9 mouse cellular contexts compared by ENCODE assay signal in genomic region chr5:129586016-129586415, GRCm38 (mm10). TPM values are rescaled to one million over a fixed set of nuclear protein-coding genes. Genes with fewer than 3 reads are reported as not detected.
DNase-seq lines count a peak whose midpoint lies in the region; ATAC-seq and TF ChIP-seq lines count a peak whose summit lies in the region.
"Had no signal": no experiment of that assay in that cellular context is flagged by ENCODE, and none has a peak within 500 bp of the region (broad histone marks: within the 10 kb centered on the region; RNA-seq: fewer than 3 reads in every experiment).

No protein-coding gene starts in this region.

- H3K9ac ChIP-seq in embryonic facial prominence, embryonic 11.5 days (replicated peaks; ENCODE audit: low read length), result peak overlapping the region; percentile 54

- under 1% methylated on average over 17 of the region's 17 CpGs for WGBS in embryonic facial prominence, embryonic 11.5 days

- H3K4me1 ChIP-seq in embryonic facial prominence, embryonic 11.5 days (ENCODE audit: control insufficient read depth, insufficient read depth, low read length), result peaks cover 4% of the 10 kb centered on the region

- H3K36me3 ChIP-seq in C2C12 (ENCODE audit: control insufficient read depth, insufficient read depth), result no peaks in the 10 kb centered on the region
- no peaks in the 10 kb centered on the region for H3K36me3 ChIP-seq in embryonic facial prominence, embryonic 11.5 days (replicated peaks; ENCODE audit: control insufficient read depth, insufficient read depth, low read depth, low read length)

- H3K27me3 ChIP-seq in C2C12 (ENCODE audit: control insufficient read depth, insufficient read depth, insufficient read length), result peaks cover 74% of the 10 kb centered on the region
- peaks cover 20% of the 10 kb centered on the region for H3K27me3 ChIP-seq in embryonic facial prominence, embryonic 11.5 days (ENCODE audit: control insufficient read depth, insufficient read depth, low read length)

- no peak overlapping the region for H3ac ChIP-seq in C2C12 (ENCODE audit: control insufficient read depth, insufficient read length, low read depth)

- TF ChIP-seq CTCF in C2C12 (IDR thresholded peaks at IDR 0.05; ENCODE audit: control insufficient read depth, insufficient read depth, insufficient read length), result peak; percentile 82

- peak; percentile 50 for ATAC-seq in embryonic facial prominence, embryonic 11.5 days (replicated peaks; ENCODE audit: insufficient number of reproducible peaks, low FRiP score, low TSS enrichment, low read depth)

- no peaks in the 10 kb centered on the region for H3K79me3 ChIP-seq in C2C12 (ENCODE audit: low read depth)

- no peaks in the 10 kb centered on the region for H3K79me2 ChIP-seq in C2C12 (ENCODE audit: control insufficient read depth, insufficient read depth)

- peak overlapping the region; percentile 100 for H3K4me2 ChIP-seq in embryonic facial prominence, embryonic 11.5 days (ENCODE audit: low read depth, low read length)

- H3K9me3 ChIP-seq in embryonic facial prominence, embryonic 11.5 days (replicated peaks; ENCODE audit: control insufficient read depth, low read length), result no peaks in the 10 kb centered on the region

- DNase-seq in adrenal gland, postnatal 36 days, result peak; percentile 85 to 91
- DNase-seq in embryonic facial prominence, embryonic 11.5 days (ENCODE audit: low spot score), result peak; percentile 93
- DNase-seq in heart, adult 8-10 months (ENCODE audit: low spot score), result peak; percentile 68
- peak; percentile 62 to 80 for DNase-seq in kidney, adult 8-10 months
- peak; percentile 81 for DNase-seq in liver
- DNase-seq in monocyte, adult 2 months (ENCODE audit: low read depth in 1 of 2, low spot score in 2 of 2), result peak; percentile 32 to 76
- DNase-seq in spleen, postnatal 4 days (ENCODE audit: low spot score in 2 of 2), result peak; percentile 81 to 93

- H3K4me3 ChIP-seq in C2C12 (ENCODE audit: insufficient read depth, poor library complexity, severe bottlenecking), result no peak overlapping the region
- peak overlapping the region; percentile 68; the same call in 1 of the 2 replicates for H3K4me3 ChIP-seq in embryonic facial prominence, embryonic 11.5 days (ENCODE audit: low read depth, low read length)
- H3K4me3 ChIP-seq: erythroblast, embryonic 14.5 days had no signal

- H3K27ac ChIP-seq in embryonic facial prominence, embryonic 11.5 days (replicated peaks; ENCODE audit: low read depth, low read length), result no peak overlapping the region

TF ChIP-seq in C2C12, 6 proteins besides CTCF, POLR2A, EP300 and RAD21:
- TF ChIP-seq CEBPB (IDR thresholded peaks at IDR 0.05; ENCODE audit: low read depth), result no peak
- no peak for TF ChIP-seq FOSL1 (IDR thresholded peaks at IDR 0.05; ENCODE audit: insufficient read depth, low read length, poor library complexity, severe bottlenecking)
- no peak for TF ChIP-seq USF1 (IDR thresholded peaks at IDR 0.05; ENCODE audit: low read depth)
TF ChIP-seq in C2C12: peak in this region for 0.

RNA-seq across cellular contexts. Expression of gene Mmp17, which starts 2.0 kb away (rescaled TPM):
- 0.26 TPM for polyA plus RNA-seq in C2C12 (2012; fragmentation: generic; extraction: Trizol)
- total RNA-seq in adrenal gland, postnatal 36 days (2021), result 1 to 10 TPM in 1 of 2 experiments, under 1 TPM in 1; 0.95 to 1.9 TPM
- 1.5 TPM in 2 replicates for polyA plus RNA-seq in embryonic facial prominence, embryonic 11.5 days (2014; fragmentation: Nextera tagmentation; extraction: Ambion mirVana)
- total RNA-seq in heart, adult 8-10 months (2022), result under 1 TPM; 0.53 to 0.91 (median 0.77) TPM
